1 mouse cellular context compared by ENCODE assay signal in the genomic region with DNA sequence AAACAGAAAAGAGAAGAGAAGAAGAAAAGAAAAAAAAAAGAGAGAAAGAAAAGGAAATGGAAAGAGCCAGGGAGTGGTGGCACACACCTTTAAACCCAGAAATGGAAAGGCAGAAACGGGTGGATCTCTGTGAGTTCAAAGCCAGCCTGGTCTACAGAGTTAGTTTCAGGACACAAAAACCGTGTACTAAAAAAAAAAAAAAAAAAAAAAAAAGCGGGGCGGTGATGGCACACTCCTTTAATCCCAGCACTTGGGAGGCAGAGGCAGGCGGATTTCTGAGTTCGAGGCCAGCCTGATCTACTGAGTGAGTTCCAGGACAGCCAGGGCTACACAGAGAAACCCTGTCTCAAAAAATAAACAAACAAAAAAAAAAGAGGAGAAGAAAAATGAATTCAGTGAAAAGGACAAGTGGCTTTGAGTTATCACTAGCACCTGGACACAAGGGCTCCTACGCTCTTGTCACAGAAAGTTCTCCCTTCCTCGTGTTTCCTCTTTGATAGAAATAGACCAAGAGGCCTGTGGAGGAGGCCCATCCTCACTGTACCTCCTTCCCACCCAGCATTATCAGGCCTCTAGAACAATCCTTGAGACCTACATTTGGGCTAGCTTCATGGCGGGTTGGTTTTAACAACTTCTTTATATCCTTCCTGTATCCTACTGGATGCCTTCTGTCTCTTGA.
TF ChIP-seq lines count a peak whose summit lies in the region.

No protein-coding gene starts in this region.

TF ChIP-seq in ES-E14, 5 proteins besides CTCF, POLR2A, EP300 and RAD21:
- TF ChIP-seq HCFC1 (IDR thresholded peaks at IDR 0.05; ENCODE audit: borderline replicate concordance, insufficient read depth, low read length) = no peak
- TF ChIP-seq MAFK (IDR thresholded peaks at IDR 0.05; ENCODE audit: insufficient read depth, low read depth, low read length) = no peak
- TF ChIP-seq ZC3H11A (IDR thresholded peaks at IDR 0.05; ENCODE audit: borderline replicate concordance, low read depth, low read length) = no peak
- no peak for TF ChIP-seq ZNF384 (IDR thresholded peaks at IDR 0.05; ENCODE audit: low read depth, low read length)
- no peak for TF ChIP-seq CHD2 (IDR thresholded peaks at IDR 0.05; ENCODE audit: low read depth, low read length)
